ENCODE assay signal across 8 mouse cellular contexts in genomic region chr15:83464083-83464904, GRCm38 (mm10). TPM values are rescaled to one million over a fixed set of nuclear protein-coding genes. Genes with fewer than 3 reads are reported as not detected.
A peak's percentile ranks its signal among the peaks of the same experiment; 100 is the strongest.
DNase-seq lines count a peak whose midpoint lies in the region; ATAC-seq lines count a peak whose summit lies in the region.

Pacsin2 (minus strand) TSS chr15:83464606.

- intact Hi-C loops in gastrocnemius, postnatal 14 days (cut with DNase I; ENCODE audit: low total_unique reads) = no loop called here
- intact Hi-C loops in left cerebral cortex, postnatal 10 days (cut with DNase I) = no loop called here

- ATAC-seq in inflammation-experienced regulatory T-cells, adult 6 months = peak; percentile 98
- ATAC-seq in megakaryocyte-erythroid progenitor cell, adult 5-6 weeks (replicated peaks; ENCODE audit: low FRiP score, low TSS enrichment, poor library complexity, severe bottlenecking) = peak; percentile 98

- peak; percentile 98 for DNase-seq in adipocyte (ENCODE audit: low spot score)
- peak; percentile 98 for DNase-seq in embryo, embryonic 10 days (ENCODE audit: low spot score)
- peak; percentile 99 for DNase-seq in gastrocnemius, postnatal 14 days
- peak; percentile 94 to 99 for DNase-seq in left cerebral cortex, postnatal 10 days (ENCODE audit: extremely low spot score in 1 of 2, low spot score in 2 of 2)
- peak; percentile 96 for DNase-seq in right cerebral cortex, postnatal 25 days
- peak; percentile 98 to 99 for DNase-seq in urinary bladder, postnatal 4 days (ENCODE audit: low spot score in 2 of 2)

RNA-seq across cellular contexts. Expression of gene Pacsin2, which starts in this region (rescaled TPM):
- total RNA-seq in gastrocnemius, postnatal 14 days (2021) = 10 to 100 TPM; 43.9 to 45.1 TPM
- polyA plus RNA-seq in inflammation-experienced regulatory T-cells, adult 6 months (2017; shearing (Covaris generic)) = 10 to 100 TPM; 17.1 to 34.5 (median 22.0) TPM
- 10 to 100 TPM; 47.5 to 48.6 TPM for total RNA-seq in left cerebral cortex, postnatal 10 days (2021)
- total RNA-seq in megakaryocyte-erythroid progenitor cell, adult 5-6 weeks (2014; fragmentation: Nextera tagmentation) = 86.5 and 107 TPM in 2 replicates
- total RNA-seq in megakaryocyte-erythroid progenitor cell, adult 5-6 weeks (2017) = 123 and 138 TPM in 2 replicates

Comparison
In these comparisons a context has a peak if more than half of its experiments do, and no peak if none do; other contexts are left out.
1. Peak in every context shown above with its lines: DNase-seq and ATAC-seq.